Mouse (Mus musculus) ZHBTc4 (cell line): ENCODE measurements around the gene Fkbp1a.
A peak's percentile ranks its signal among the peaks of the same experiment; 100 is the strongest.

Experiments used
- DNase-seq: peaks from one replicate; pipeline ENCODE4 v3.0.0-alpha.2; 2011; ENCODE audit warnings: low read depth, low spot score

The Fkbp1a gene

DNA sequence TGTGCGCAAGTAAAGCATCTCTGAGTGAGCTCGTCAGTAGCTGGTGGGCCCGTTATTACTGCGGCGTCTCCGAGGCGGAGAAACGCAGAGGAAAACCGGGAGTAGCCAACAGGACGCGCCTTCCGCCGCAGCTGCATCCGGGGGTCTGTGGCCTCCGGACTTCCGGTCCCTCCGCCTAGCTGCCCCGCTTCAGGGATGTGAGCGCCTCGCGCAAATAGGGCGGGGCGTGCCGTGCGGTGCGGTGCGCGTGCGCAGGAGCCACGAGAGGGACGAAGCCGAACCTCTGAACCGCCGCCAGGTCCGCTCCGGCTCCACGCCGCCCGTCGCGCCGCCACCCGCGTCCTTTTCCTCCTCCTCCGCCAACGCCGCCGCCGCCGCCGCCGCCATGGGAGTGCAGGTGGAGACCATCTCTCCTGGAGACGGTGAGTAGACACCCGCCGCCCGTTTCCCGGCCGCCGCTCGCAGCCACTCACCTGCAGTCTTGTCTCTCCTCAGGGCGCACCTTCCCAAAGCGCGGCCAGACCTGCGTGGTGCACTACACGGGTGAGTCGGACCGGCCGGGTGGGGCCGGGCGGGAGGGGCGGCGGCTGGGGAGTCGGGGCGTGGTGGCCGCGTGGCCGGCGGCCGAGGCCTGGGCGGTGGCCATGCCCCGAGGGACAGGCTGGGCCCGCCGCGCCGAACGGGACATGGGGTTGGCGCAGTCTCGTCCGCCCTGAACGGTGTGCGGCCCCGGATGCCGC is at the start of gene Fkbp1a:
Gene Fkbp1a (plus strand): TSS at position 161 of the 740 bp plus-strand sequence.
- peak; percentile 98 for DNase-seq

DNA sequence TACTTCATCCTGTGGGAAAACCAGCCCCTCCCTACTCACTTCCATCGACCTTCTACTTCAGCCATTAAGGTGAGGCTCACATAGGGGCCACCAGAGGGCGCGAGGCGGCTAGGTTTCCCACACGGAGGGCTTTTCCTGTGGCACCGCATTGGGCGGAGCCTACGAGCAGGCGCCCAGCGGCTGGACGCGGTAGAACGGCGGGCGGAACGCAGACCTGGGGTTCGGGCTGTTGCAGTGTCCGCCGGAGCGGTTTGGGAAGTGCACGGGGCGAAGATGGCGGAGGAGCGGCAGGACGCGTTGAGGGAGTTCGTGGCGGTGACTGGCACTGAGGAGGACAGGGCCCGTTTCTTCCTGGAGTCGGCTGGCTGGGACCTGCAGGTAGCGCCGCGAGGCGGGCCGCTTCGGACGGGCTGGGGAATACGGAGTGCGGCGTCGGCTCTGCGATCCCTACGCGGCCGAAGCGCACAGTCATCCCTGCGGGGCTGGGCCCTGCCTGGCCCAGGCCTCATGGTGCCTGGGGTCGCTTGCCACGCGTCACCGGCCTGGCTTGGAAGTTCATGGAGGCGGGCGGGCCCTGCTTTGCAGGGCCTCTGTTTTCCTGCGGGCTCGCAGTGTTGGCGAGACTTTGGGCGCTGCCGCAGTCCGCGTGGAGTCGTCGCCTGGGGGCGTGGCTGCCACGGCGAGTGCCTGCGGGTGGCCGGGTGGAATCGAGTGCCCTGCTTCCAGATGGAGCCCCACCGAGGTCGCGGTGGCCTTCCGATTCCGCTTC is 48.1 kb upstream of the Fkbp1a start, which contains the start of gene Nsfl1c:
Gene Nsfl1c (plus strand): TSS at position 148 of the 769 bp plus-strand sequence.
- peak; percentile 98 for DNase-seq

DNA sequence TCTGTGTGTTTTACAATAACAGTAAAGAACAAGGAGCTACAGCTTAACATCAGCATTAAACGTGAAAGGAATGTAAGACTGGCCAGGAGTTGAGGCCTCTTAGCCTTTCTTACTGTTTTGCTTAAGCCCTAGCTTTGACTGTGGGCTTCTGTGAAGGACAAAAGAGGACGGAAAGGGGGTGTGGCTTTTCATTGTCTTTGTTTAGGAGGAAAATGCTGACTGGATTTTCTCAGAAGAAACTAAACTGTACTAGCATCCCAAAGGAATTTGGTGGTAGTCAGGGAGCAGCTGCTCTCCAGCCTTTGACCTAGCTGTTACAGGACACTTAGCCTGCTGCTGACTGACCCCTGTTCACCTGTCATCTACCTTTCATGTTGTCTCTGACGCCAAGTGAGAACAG is 43.9 kb upstream of the Fkbp1a start:
- peak; percentile 69 for DNase-seq

DNA sequence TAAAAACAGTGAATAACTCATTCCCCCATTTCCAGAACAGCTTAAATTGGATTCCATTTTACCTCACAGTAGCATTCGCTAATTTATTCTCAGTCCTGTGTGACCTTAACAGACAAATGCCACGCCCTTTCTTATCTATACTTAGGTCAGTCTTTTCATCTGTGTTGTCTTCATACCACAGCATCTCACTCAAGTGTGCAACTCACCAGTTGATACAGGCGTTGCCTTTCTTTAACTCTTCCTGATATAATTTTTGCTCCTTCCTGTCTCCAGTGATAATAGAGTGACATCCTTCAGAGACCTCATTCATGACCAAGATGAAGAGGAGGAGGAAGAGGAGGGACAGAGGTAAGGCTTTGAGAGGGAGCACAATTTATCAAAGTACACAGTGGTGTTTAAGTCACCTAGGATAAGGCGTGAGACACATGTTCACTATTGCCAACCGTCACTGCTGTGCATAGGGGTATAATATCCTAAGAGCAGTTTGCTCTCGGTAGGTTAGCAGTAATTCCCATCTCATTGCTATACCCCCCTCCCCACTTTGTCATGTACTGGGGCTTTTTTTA is 41.8 kb upstream of the Fkbp1a start:
- no peak for DNase-seq

DNA sequence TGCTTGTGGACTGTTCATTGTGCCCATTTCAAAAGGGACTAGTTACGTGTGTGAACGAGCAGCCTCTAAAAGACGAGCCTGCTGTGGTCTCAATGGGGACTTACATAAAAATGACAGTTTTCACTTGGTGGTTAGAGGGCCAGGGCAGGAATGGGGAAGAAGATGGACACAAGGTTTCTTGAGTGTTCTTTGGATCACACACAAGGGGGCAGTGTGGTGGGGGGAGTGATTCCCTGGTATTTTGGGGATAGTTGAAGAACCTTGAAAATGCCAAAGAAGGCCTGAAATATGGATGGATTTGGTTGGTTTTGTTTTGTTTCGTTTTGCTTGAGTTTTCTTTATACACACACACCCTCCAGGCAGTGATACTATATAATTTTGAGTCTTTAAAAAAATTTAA is 38.1 kb upstream of the Fkbp1a start:
- no peak for DNase-seq

DNA sequence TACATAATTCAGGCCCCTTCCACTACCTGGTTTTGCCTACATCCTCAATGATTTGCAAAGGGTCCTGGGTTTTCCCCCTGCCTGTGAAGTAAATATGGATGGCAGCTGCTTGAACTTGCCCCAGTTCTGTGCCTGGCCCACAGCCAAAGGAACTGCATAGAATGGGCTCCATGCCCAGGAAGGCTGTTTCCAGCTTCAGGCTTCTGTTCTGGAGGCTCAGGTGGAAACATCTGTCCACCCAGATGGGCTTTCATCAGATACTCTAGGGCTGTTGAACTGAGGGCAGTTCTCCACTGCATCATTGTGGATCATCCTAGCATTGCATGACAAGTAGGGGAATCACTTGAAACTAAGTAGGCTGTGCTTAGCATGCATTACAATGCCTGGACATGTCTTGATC is 30.1 kb upstream of the Fkbp1a start:
- DNase-seq, result no peak

DNA sequence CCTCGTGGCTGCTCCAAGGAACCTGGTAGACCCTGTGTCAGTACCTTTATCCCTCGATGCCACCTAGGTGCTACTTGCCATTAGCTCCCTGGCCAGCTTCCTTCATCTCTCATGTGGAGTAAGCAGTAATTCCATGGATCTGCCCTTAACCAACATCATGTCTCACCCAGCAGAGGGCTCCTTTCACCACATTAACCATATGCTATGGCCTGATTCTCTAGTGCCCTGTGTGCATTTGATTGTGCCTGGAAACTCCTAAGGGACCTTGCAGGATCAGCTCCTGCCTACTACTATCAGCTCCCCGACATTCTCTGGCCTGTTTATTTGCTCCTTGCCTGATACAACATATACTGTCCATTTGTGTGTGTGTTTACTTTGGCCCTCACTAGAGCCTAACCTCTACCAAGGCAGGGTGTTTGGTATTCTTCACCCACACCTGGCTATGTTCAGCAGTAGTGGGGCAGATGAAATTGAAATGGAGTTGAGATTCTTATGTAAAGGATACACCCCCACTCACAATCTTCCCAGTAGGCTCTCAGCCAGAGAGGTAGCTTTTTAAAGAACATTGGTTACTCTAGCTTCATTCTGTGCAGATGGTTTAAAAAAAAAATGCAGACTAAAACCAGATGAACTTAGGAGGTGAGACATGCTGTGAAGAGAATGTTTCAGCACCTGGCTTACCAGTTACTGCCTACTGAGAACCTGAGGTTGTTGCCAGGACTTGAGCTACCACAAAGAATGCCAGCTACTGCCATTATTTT is 28.6 kb upstream of the Fkbp1a start:
- DNase-seq, result no peak

DNA sequence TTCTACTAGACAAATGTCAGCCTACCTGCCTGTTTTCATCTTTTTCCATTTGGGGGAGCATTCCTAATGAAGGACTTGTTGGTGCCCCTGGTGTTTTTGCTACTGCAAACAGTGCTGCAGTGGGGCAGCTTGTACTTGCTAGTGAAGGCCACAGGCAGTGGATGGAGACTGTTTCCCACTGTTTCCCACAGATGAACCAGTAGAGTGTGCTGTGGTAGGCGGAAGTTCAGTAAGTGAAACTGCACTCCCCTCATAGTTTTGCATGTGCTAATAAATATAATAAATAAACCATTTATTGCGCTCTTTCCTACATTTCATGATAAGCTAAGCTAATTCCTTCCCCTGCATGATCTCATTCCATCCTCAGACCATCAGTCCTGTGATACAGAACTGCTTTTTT is 23.3 kb upstream of the Fkbp1a start:
- DNase-seq, result no peak

DNA sequence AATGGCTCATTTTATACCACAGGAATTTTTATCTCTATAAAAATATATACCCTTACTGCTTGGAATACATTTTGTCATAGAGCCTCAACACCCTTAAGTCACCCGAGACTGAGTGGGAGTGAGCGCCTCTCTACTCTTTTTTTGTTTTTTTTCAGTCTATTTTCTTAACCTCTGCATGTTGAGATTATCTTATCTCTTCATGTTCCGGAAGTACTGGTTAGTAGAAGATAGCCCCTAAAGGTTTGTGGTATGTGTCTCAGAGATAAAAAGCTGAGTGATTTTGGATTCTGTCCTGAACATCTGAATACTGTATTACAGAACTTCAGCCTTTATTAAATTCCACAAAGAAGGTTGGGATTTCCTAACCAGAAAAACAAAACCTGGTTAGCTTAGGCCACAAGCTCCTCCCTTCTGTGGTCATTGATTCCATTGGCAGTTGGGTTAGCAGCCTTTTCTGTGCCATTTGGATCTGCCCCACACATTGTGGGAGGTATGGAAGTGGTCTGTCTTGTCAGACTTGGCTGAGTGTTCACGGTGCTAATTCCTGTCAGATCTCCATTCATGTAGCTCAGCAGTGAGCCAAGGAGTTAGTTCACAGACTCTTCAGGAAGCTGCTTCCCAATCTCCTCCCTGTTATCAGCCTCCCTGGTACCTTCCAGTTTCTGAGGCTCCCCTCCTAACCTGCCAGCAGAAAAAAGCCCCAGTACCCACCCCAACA is 17.8 kb upstream of the Fkbp1a start:
- DNase-seq, result no peak

DNA sequence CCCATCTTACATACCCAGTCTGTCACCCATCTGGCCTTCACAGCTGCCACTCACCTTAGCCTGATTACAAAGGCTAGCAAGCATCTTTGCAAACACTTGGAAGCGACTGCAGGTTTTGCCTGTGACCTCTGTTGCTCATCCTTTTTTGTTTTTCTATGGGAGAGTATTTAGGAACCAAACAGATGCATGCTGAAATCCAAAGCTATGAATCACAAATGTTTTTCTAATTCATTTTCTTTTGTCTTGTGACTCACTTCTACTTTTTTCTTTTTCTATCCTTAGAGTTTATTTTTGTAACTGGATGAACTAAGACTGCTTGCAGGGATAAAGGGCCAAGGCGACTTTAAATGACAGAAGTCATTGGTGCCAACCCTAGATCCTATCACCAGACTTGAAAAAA is 16.8 kb upstream of the Fkbp1a start:
- no peak for DNase-seq

DNA sequence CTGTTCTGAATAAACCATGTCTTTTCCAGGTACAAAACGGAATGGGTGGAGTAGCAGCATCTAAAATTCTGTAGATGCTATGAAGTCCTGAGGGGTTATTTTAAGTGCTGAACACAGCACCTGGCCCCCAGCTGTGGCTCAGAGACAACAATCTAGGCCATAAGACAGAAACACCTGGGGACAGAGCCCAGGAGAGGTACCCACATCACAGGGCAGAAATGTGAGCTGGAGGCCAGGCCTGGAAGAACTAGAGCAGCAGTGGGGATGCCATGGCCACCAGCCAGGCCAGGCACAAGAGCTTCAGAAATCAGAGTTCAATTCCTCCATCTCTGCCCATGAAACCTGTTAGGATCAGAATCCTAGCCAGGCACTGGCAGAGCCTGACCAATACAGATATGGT is 14.2 kb upstream of the Fkbp1a start:
- no peak for DNase-seq

DNA sequence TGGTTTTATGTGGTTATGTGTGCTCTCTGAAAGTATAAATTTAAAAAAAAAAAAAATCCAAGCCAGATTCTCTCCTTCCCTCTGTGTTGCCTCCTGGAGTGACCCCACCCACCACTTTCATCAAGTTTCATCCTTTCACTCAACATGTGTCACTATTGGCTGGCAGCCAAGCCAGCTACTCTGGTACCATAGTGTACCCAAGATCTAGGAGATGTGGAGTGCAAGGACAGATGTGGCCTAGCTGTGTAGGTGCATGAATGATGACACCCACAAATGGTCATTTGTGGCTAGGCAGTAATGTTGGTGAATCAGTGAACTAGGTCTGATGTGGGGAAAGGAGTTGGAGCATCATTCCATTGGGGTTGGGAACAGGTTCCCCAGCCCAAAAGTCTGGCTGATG is 13.1 kb upstream of the Fkbp1a start:
- no peak for DNase-seq

DNA sequence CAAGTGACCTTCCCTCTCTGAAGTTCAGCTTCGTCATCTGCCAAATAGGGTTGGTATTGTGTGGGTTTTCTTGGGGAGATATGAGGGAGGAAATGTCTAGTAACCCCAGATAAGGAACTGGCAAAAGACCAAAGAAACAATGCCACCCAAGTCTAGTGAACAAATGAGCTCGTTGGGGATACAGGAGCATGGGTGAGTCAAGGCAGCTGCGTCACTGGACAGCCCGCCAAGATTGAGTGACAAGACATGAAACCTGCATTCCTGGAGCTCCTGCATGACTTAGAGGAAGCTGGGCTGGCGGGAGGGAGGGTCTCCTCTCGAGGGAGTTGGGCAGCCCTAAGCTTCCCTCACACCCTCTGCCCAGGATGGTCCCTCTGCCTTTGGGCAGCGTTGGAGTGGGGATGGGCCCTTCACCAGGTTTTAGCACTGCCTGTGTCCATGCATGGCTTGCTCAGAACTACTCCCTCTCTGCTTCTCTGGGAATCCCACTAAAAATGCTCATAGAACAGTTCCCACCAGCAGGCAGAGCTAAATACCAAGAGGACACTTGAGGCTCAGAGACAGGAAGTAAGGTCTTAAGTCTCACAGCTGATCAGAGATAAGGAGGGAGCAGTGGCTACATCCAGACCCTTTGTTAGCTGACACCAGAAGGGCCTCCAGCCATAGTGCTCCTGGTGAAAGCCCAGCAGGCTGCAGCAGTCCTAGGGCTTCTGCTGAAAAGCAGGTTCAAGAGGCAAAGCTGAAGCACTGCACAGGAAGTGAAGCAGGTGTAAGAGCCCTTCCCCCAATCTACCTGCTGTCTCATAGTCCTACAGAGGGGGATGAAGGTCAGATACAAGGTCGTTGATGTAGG is 11.7 kb upstream of the Fkbp1a start:
- DNase-seq, result peak; percentile 11

DNA sequence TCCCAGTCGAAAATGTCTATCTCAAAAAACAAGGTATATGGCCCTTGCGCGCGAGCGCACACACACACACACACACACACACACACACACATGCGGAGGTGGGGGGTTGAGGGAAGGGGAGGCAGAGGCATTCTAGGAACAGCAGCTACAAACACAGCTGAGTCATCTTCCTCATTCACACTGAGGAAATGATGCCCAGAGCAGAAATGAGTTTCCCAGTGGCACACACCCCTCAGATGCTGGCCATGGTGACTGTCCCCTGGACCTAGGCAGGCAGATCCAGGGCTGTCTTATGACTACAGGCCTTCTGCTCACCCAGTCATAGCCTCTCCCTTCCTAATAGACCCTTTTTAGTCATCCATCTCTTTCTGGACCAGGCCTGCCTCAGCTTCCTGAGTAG is 8.7 kb upstream of the Fkbp1a start:
- DNase-seq, result no peak

DNA sequence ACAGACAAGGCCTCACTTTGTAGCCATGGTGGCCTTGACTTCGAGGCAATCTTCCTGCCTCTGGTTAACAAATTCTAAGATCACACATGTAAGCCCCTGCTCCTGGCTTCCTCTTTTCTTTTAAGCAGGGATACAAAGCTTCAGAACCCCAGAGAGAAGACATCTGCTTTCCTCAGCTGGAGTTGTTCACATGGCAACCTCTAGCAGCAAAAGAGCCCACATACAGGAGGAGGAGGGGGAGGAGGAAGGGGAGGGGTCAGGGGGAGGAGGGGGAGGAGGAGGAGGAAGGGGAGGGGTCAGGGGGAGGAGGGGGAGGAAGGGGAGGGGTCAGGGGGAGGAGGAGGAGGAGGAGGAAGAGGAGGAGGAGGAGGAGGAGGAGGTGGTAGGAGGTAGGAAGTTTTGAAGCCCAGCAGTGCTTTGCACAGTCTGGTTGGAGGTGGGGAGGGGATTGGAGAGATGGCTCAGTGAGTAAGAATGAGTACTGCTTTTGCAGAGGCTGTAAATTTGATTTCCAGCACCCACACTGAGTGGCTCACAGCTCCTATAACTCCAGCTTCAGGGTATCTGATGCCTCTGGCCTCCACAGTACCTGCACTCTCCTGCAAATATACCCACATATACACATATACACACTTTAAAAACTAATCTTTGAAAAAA is 6.2 kb upstream of the Fkbp1a start:
- peak; percentile 55 for DNase-seq

DNA sequence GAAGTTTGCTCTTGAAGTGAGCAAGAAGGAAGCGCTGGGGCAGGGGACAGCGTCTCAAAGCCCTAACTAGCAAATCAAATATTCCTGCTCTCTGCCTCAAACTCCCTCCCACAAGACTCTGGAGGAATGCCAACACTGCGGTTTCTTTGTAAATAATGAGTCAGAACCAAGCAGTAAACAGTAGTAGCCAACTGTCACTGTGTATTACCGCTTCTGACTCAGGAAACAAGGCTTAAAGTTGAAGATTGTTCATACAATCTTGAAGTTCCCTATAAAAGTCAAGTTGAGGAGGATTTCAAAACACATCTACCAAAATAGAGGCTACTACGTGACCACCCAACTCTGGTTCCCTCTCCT is 5.7 kb upstream of the Fkbp1a start:
- no peak for DNase-seq

DNA sequence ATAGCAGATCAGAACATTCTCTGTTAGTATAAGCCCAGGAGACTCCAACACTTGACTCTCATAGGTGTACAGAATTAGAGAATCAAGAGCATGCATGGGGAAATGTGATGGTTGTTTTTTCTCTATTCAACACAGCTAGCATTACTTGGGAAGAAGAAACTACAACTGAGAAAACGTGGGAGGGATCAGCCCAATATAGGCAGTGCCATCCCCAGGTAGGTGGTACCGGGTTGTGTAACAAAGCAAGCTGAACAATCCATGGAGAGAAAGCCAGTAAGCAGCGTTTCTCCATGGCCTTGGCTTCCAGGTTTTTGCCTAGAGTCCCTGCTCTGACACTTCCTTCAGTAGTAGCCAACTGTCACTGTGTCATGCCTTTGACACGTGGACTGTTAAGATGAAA is 3.6 kb upstream of the Fkbp1a start:
- no peak for DNase-seq

DNA sequence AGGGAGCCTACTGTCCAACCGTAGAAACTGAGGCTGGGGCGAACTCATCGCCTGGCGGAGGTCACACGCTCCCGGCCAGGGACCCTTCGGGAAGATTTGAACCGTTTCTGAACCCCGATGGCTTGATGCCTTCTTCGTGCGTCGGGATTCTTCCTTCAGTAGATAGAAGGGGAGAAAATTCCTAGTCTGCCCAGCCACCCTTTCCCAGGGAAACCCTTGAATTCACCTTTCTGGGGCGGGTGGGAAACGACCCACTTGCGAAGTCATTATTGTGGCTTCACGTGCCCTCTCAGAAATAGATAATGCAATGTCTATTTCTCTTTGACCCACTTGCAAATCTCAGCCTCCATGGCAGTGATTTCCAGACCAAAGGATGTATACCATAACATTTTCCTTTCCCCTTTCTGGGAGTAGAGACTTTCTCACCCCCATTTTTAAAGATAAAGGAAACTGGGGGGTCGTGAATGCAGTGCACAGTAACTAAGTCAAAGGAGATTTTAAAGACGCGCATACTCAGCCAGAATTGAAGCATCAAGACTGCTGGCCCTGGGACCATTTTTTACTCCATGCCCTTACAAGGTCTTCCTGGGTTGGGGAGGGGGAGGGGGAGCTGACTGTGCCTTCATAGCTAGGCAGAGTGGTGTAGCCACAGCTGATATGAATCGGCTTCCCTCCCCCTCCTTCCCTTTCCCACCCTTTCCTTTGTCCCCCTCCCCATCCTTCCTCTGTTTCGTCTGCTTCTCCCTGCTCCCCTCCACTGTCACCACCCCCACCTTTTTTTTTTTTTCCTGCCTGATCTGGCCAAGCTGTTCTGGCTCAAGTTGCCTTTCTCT is 996 bp downstream of the Fkbp1a start:
- peak; percentile 63 for DNase-seq

DNA sequence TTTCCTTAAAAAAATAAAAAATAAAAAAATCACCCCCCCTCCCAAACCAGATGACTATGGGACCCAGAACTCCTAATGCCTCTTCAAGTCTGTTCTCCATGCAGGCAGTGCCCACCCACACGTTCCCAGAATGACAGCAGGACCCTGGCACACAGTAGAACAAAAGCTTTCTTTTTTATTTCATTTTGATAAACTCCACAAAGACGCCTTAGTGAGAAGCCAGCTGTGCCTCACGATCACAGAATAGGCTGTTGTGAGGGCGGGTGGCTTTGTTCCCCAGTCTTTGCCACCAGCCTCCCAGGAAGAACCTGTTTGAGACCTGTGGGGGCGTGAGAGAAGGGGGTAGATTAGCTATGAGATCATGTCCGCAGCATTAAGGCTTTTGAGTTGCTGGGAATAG is 2.4 kb downstream of the Fkbp1a start:
- no peak for DNase-seq
